Mouse (Mus musculus): ENCODE measurements around the gene Tekt1.

- TF ChIP-seq CTCF (IDR thresholded peaks at IDR 0.05; ENCODE audit: extremely low read depth, insufficient read length, insufficient replicate concordance, low read depth, low read length) (no peak), POLR2A (IDR thresholded peaks at IDR 0.05; ENCODE audit: low read depth, low read length) (no peak)
Observed at GRCm38 (mm10) chr11:72393243-72393642, 31.0 kb upstream of the Tekt1 start.
